Mouse (Mus musculus): ENCODE measurements around the gene Sypl. TPM values are rescaled to one million over a fixed set of nuclear protein-coding genes. Genes with fewer than 3 reads are reported as not detected.
A peak's percentile ranks its signal among the peaks of the same experiment; 100 is the strongest.

Sypl gene
- polyA plus RNA-seq, 1 experiment from 2014 or later, result 59.8 TPM

DNA sequence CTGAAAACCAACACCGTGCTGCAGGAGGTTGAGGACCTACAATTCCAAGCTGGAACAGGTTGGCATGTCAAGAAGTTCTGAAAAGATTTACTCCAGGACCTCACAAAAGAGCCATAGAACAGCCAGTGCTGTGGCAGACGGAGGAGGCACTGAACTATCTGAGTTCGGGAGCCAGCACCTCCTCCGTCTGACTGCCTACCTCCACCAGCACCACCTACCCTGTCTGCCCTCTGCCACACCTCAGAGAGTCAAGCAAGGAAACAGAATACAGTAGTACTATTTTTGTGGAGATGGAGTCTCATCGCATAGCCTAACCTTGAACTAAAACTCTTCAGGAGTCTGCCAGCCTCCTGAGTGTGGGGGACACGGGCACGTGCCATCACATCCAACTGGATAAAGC lies 23.1 kb upstream of the Sypl start:
- no peaks in the 10 kb centered on the region for H3K36me3 ChIP-seq (ENCODE audit: control insufficient read depth, insufficient read depth, low read length)
- H3K4me3 ChIP-seq (ENCODE audit: low read depth, low read length), result no peak overlapping the region
- H3K4me2 ChIP-seq (replicated peaks; ENCODE audit: low read depth, low read length), result no peak overlapping the region
- H3K9ac ChIP-seq (ENCODE audit: low read depth, low read length), result no peak overlapping the region
- H3K27me3 ChIP-seq (ENCODE audit: control insufficient read depth, insufficient read depth, low read length), result no peaks in the 10 kb centered on the region
- no peak for ATAC-seq (ENCODE audit: low FRiP score)
- no peaks in the 10 kb centered on the region for H3K9me3 ChIP-seq (ENCODE audit: control insufficient read depth, low read length)
- H3K27ac ChIP-seq (ENCODE audit: low read depth, low read length), result no peak overlapping the region
- no peak for DNase-seq (ENCODE audit: low spot score)
- peaks cover 3% of the 10 kb centered on the region; the same call in 1 of the 2 replicates for H3K4me1 ChIP-seq (replicated peaks; ENCODE audit: control insufficient read depth, insufficient read depth, low read length)
- WGBS, result 89% methylated on average over 7 of the region's 7 CpGs

DNA sequence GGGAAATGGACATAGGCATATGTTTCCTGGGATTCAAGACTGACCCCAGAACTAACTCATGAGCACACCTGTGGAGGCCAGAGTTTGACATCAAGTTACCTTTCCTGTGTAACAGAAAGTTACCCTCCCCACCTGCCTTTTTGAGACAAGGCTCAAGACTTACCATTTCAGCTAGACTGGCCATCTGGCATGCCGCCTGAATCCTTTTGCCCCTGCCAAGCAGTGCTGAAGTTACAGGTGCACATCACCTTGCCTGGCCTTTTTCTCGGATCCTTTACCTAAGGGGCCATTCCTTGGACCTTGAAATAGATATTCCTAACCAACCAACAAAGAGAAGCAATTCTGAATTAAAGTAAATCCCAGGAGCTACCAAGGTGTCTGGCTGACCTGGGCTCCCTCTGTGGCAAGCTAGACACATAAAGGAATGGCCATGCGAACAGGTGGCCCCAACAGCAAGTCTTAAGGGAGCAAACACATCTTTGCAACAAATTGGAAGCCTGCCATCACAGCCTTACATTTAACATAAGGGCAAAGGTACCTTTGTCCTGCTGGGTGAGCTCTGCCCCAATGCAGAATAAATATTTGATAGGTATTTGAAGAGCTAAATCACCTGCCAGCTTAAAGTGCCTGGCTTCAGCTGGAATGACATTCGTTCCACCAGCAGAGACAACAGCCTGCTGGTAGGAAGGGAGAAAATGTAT lies 17.3 kb upstream of the Sypl start:
- H3K9ac ChIP-seq (ENCODE audit: low read depth, low read length), result no peak overlapping the region
- 80% methylated on average over 4 of the region's 4 CpGs for WGBS

GRCm38 (mm10) chr12:32941141-32941540 lies 12.6 kb upstream of the Sypl start:
- no peak overlapping the region for H3K4me2 ChIP-seq (replicated peaks; ENCODE audit: low read depth, low read length)
- ATAC-seq (ENCODE audit: low FRiP score) (no peak), DNase-seq (ENCODE audit: low spot score) (no peak)
- no peaks in the 10 kb centered on the region for H3K27me3 ChIP-seq (ENCODE audit: control insufficient read depth, insufficient read depth, low read length)
- no peaks in the 10 kb centered on the region for H3K9me3 ChIP-seq (ENCODE audit: control insufficient read depth, low read length)
- 79% methylated on average over 4 of the region's 4 CpGs for WGBS
- H3K4me3 ChIP-seq (ENCODE audit: low read depth, low read length), result no peak overlapping the region
- no peaks in the 10 kb centered on the region for H3K4me1 ChIP-seq (replicated peaks; ENCODE audit: control insufficient read depth, insufficient read depth, low read length)
- no peak overlapping the region for H3K27ac ChIP-seq (ENCODE audit: low read depth, low read length)
- H3K36me3 ChIP-seq (ENCODE audit: control insufficient read depth, insufficient read depth, low read length), result no peaks in the 10 kb centered on the region
- no peak overlapping the region for H3K9ac ChIP-seq (ENCODE audit: low read depth, low read length)

More for the DNA sequence above, 17.3 kb upstream of the Sypl start:
- H3K4me1 ChIP-seq (replicated peaks; ENCODE audit: control insufficient read depth, insufficient read depth, low read length), result no peaks in the 10 kb centered on the region
- H3K9me3 ChIP-seq (ENCODE audit: control insufficient read depth, low read length), result no peaks in the 10 kb centered on the region
- DNase-seq (ENCODE audit: low spot score) (no peak), ATAC-seq (ENCODE audit: low FRiP score) (no peak)
- no peak overlapping the region for H3K27ac ChIP-seq (ENCODE audit: low read depth, low read length)
- no peak overlapping the region for H3K4me3 ChIP-seq (ENCODE audit: low read depth, low read length)
- no peaks in the 10 kb centered on the region for H3K36me3 ChIP-seq (ENCODE audit: control insufficient read depth, insufficient read depth, low read length)
- no peaks in the 10 kb centered on the region for H3K27me3 ChIP-seq (ENCODE audit: control insufficient read depth, insufficient read depth, low read length)
- H3K4me2 ChIP-seq (replicated peaks; ENCODE audit: low read depth, low read length), result no peak overlapping the region

DNA sequence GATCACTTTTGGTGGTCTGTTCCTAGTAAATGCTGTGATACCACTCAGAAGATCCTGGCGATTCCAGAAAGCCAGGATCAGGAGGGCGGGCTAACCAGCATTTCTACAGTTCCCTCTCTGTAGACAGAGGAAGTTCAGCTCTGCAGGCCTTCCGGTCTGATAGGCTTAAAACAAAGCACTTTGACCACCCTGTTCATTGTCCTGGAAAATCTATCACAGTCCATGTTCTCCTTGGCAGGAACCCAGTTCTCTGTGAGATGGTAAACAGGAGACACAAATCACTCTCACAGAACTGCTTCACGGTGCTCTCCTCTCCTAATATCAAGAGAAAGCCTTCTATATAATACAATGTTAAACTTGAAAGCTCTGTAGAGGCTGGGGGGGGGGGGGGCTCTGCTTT lies 10.3 kb upstream of the Sypl start:
- Histone ChIP-seq H3K4me2 (replicated peaks; ENCODE audit: low read depth, low read length) (no peak overlapping the region), H3K9me3 (ENCODE audit: control insufficient read depth, low read length) (no peaks in the 10 kb centered on the region), H3K4me3 (ENCODE audit: low read depth, low read length) (no peak overlapping the region), H3K4me1 (replicated peaks; ENCODE audit: control insufficient read depth, insufficient read depth, low read length) (no peaks in the 10 kb centered on the region), H3K27ac (ENCODE audit: low read depth, low read length) (no peak overlapping the region), H3K9ac (ENCODE audit: low read depth, low read length) (no peak overlapping the region), H3K36me3 (ENCODE audit: control insufficient read depth, insufficient read depth, low read length) (no peaks in the 10 kb centered on the region), H3K27me3 (ENCODE audit: control insufficient read depth, insufficient read depth, low read length) (no peaks in the 10 kb centered on the region)
- no peak for DNase-seq (ENCODE audit: low spot score)
- no peak for ATAC-seq (ENCODE audit: low FRiP score)
- 73% methylated on average over 4 of the region's 4 CpGs for WGBS

DNA sequence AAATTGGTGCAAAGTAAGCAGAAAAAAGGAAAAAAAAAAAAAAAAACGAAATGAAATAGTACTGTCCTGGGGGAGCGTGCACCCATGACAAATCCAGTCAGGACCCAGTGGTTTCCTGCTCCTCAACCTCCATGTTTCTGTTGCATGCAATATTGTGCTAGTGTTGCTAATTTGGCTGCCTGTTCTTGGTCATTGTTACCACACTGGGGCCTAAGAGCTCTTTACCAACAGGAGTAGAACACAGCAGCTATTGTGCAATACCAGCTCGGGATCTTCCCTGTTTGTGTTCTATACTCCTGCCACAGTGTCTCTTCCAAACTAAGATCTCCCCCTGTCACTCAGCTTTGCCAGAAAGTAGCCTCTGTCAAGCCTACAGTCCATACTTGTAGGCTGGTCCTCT lies 9.7 kb upstream of the Sypl start:
- Histone ChIP-seq H3K27ac (ENCODE audit: low read depth, low read length) (no peak overlapping the region), H3K4me3 (ENCODE audit: low read depth, low read length) (no peak overlapping the region), H3K27me3 (ENCODE audit: control insufficient read depth, insufficient read depth, low read length) (no peaks in the 10 kb centered on the region), H3K9ac (ENCODE audit: low read depth, low read length) (no peak overlapping the region), H3K4me1 (replicated peaks; ENCODE audit: control insufficient read depth, insufficient read depth, low read length) (no peaks in the 10 kb centered on the region), H3K9me3 (ENCODE audit: control insufficient read depth, low read length) (no peaks in the 10 kb centered on the region), H3K4me2 (replicated peaks; ENCODE audit: low read depth, low read length) (no peak overlapping the region), H3K36me3 (ENCODE audit: control insufficient read depth, insufficient read depth, low read length) (no peaks in the 10 kb centered on the region)
- WGBS, result 68% methylated on average over 3 of the region's 3 CpGs
- no peak for ATAC-seq (ENCODE audit: low FRiP score)
- DNase-seq (ENCODE audit: low spot score), result no peak

GRCm38 (mm10) chr12:32944884-32945454 lies 8.7 kb upstream of the Sypl start:
- WGBS, result 80% methylated on average over 8 of the region's 8 CpGs
- H3K9me3 ChIP-seq (ENCODE audit: control insufficient read depth, low read length), result no peaks in the 10 kb centered on the region
- DNase-seq (ENCODE audit: low spot score), result no peak
- no peak overlapping the region for H3K4me2 ChIP-seq (replicated peaks; ENCODE audit: low read depth, low read length)
- no peaks in the 10 kb centered on the region for H3K4me1 ChIP-seq (replicated peaks; ENCODE audit: control insufficient read depth, insufficient read depth, low read length)
- H3K27ac ChIP-seq (ENCODE audit: low read depth, low read length), result no peak overlapping the region
- no peak for ATAC-seq (ENCODE audit: low FRiP score)
- no peaks in the 10 kb centered on the region for H3K27me3 ChIP-seq (ENCODE audit: control insufficient read depth, insufficient read depth, low read length)
- H3K4me3 ChIP-seq (ENCODE audit: low read depth, low read length), result no peak overlapping the region
- no peaks in the 10 kb centered on the region for H3K36me3 ChIP-seq (ENCODE audit: control insufficient read depth, insufficient read depth, low read length)
- no peak overlapping the region for H3K9ac ChIP-seq (ENCODE audit: low read depth, low read length)

- Histone ChIP-seq H3K4me1 (replicated peaks; ENCODE audit: control insufficient read depth, insufficient read depth, low read length) (no peaks in the 10 kb centered on the region), H3K9ac (ENCODE audit: low read depth, low read length) (no peak overlapping the region), H3K27me3 (ENCODE audit: control insufficient read depth, insufficient read depth, low read length) (no peaks in the 10 kb centered on the region), H3K4me3 (ENCODE audit: low read depth, low read length) (no peak overlapping the region), H3K36me3 (ENCODE audit: control insufficient read depth, insufficient read depth, low read length) (no peaks in the 10 kb centered on the region), H3K4me2 (replicated peaks; ENCODE audit: low read depth, low read length) (no peak overlapping the region), H3K27ac (ENCODE audit: low read depth, low read length) (no peak overlapping the region), H3K9me3 (ENCODE audit: control insufficient read depth, low read length) (no peaks in the 10 kb centered on the region)
- no peak for ATAC-seq (ENCODE audit: low FRiP score)
- no peak for DNase-seq (ENCODE audit: low spot score)
- 83% methylated on average over 4 of the region's 4 CpGs for WGBS
Observed at GRCm38 (mm10) chr12:32946376-32946775, 7.3 kb upstream of the Sypl start.

GRCm38 (mm10) chr12:32952416-32952815 lies 1.3 kb upstream of the Sypl start:
- H3K36me3 ChIP-seq (ENCODE audit: control insufficient read depth, insufficient read depth, low read length), result no peaks in the 10 kb centered on the region
- H3K27ac ChIP-seq (ENCODE audit: low read depth, low read length), result no peak overlapping the region
- no peaks in the 10 kb centered on the region for H3K27me3 ChIP-seq (ENCODE audit: control insufficient read depth, insufficient read depth, low read length)
- H3K4me1 ChIP-seq (replicated peaks; ENCODE audit: control insufficient read depth, insufficient read depth, low read length), result no peaks in the 10 kb centered on the region
- no peak overlapping the region for H3K4me2 ChIP-seq (replicated peaks; ENCODE audit: low read depth, low read length)
- no peak overlapping the region for H3K4me3 ChIP-seq (ENCODE audit: low read depth, low read length)
- no peak overlapping the region for H3K9ac ChIP-seq (ENCODE audit: low read depth, low read length)
- no peak for ATAC-seq (ENCODE audit: low FRiP score)
- 47% methylated on average over 3 of the region's 3 CpGs for WGBS
- no peaks in the 10 kb centered on the region for H3K9me3 ChIP-seq (ENCODE audit: control insufficient read depth, low read length)
- peak; percentile 8 for DNase-seq (ENCODE audit: low spot score)

DNA sequence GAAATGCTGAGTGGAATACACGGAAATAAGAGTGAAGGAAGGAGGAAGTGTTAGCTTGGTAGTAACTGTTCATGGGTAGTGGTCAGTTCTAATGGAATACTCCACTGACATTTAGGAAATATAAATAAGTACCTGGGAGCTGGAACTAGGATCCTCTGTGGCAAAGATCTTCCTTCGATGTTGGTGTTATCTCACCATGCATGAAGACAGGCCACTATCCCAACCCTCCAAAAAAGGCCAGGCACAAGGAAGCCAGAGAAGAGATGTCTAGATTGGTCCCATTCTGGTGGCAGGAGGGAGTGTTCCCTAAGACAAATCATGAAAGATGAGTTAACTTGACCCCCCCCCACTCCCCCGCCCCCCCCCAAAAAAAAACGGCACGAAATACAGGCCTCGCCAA lies 625 bp upstream of the Sypl start:
- Histone ChIP-seq H3K4me2 (replicated peaks; ENCODE audit: low read depth, low read length) (peak overlapping the region; percentile 75), H3K9ac (ENCODE audit: low read depth, low read length) (peak overlapping the region; percentile 60), H3K27me3 (ENCODE audit: control insufficient read depth, insufficient read depth, low read length) (no peaks in the 10 kb centered on the region), H3K4me1 (replicated peaks; ENCODE audit: control insufficient read depth, insufficient read depth, low read length) (no peaks in the 10 kb centered on the region), H3K36me3 (ENCODE audit: control insufficient read depth, insufficient read depth, low read length) (no peaks in the 10 kb centered on the region), H3K9me3 (ENCODE audit: control insufficient read depth, low read length) (no peaks in the 10 kb centered on the region), H3K4me3 (ENCODE audit: low read depth, low read length) (peak overlapping the region; percentile 75), H3K27ac (ENCODE audit: low read depth, low read length) (peak overlapping the region; percentile 90)
- WGBS, result 19% methylated on average over 6 of the region's 6 CpGs
- DNase-seq (ENCODE audit: low spot score) (no peak), ATAC-seq (ENCODE audit: low FRiP score) (no peak; the same call in 1 of the 2 replicates)

Measured in hindbrain, embryonic 11.5 days (tissue).